Mouse (Mus musculus) testis, adult 2 months (tissue): ENCODE measurements around the gene 4930550C14Rik.
A peak's percentile ranks its signal among the peaks of the same experiment; 100 is the strongest.

Source experiments
- CTCF ChIP-seq: fragments of 200-500 bp; IDR thresholded peaks from 2 replicates; pipeline ENCODE4 v1.5.1; 2012; ENCODE audit warnings: low read depth, mild to moderate bottlenecking, inconsistent platforms, low read length, moderate library complexity; ENCODE audit not compliant: control insufficient read depth, insufficient read depth, insufficient replicate concordance
- POLR2A ChIP-seq: fragments of 200-500 bp; IDR thresholded peaks from 2 replicates; pipeline ENCODE4 v1.6.1; 2012; ENCODE audit warnings: low read depth, mild to moderate bottlenecking, inconsistent platforms, low read length, moderate library complexity; ENCODE audit not compliant: control insufficient read depth

GRCm38 (mm10) chr9:53376820-53377219 lies 25.3 kb upstream of the 4930550C14Rik start:
- TF ChIP-seq POLR2A (no peak), CTCF (peak; percentile 73; the same call in 1 of the 2 replicates)
